Mouse (Mus musculus) ES-Bruce4 (cell line): ENCODE data around the gene Bcar1. TPM values are rescaled to one million over a fixed set of nuclear protein-coding genes. Genes with fewer than 3 reads are reported as not detected.
A peak's percentile ranks its signal among the peaks of the same experiment; 100 is the strongest.

Experiments
- H3K27ac ChIP-seq: 2 replicates; pipeline ENCODE4 v1.5.1; 2012; ENCODE audit warnings: low read length, inconsistent platforms; ENCODE audit not compliant: insufficient read depth
- H3K27me3 ChIP-seq: 2 replicates; pipeline ENCODE4 v1.6.1; 2012; ENCODE audit warnings: mild to moderate bottlenecking, low read length, inconsistent platforms; ENCODE audit not compliant: control insufficient read depth, poor library complexity, insufficient read depth, severe bottlenecking
- H3K36me3 ChIP-seq: 2 replicates; pipeline ENCODE4 v1.6.1; 2012; ENCODE audit warnings: inconsistent platforms, mild to moderate bottlenecking, low read length, moderate library complexity; ENCODE audit not compliant: control insufficient read depth, poor library complexity, insufficient read depth, severe bottlenecking
- H3K4me1 ChIP-seq: one replicate; pipeline ENCODE4 v1.8.1; 2011; ENCODE audit warnings: low read length; ENCODE audit not compliant: control insufficient read depth, insufficient read depth
- H3K4me3 ChIP-seq: 2 replicates; pipeline ENCODE4 v1.5.1; 2011; ENCODE audit warnings: low read depth, mild to moderate bottlenecking, low read length
- H3K9ac ChIP-seq: 2 replicates; pipeline ENCODE4 v1.6.1; 2012; ENCODE audit warnings: low read depth, mild to moderate bottlenecking, inconsistent platforms; ENCODE audit not compliant: poor library complexity, severe bottlenecking
- H3K9me3 ChIP-seq: replicated peaks from 2 replicates; pipeline ENCODE4 v1.6.1; 2012; ENCODE audit warnings: mild to moderate bottlenecking, low read length, inconsistent platforms; ENCODE audit not compliant: control insufficient read depth, poor library complexity, insufficient read depth, severe bottlenecking
- CTCF ChIP-seq: IDR thresholded peaks from one replicate; pipeline ENCODE4 v1.8.1; 2011; ENCODE audit warnings: low read depth, low read length
- EP300 ChIP-seq: IDR thresholded peaks from 2 replicates; pipeline ENCODE4 v1.6.1; 2011; ENCODE audit warnings: low read depth, low read length; ENCODE audit not compliant: insufficient read depth
- POLR2A ChIP-seq: IDR thresholded peaks from one replicate; pipeline ENCODE4 v1.8.1; 2011; ENCODE audit warnings: low read length; ENCODE audit not compliant: insufficient read depth
- polyA plus RNA-seq: library from polyadenylated mRNA; stranded (reverse); fragments of >200 nt; gene quantifications from 2 replicates; pipeline ENCODE4 v1.2.4, GENCODE M21; 2011; ENCODE audit warnings: low read depth; ENCODE audit not compliant: missing spikeins, insufficient read depth, insufficient read length

Gene Bcar1
- polyA plus RNA-seq, 1 experiment: 59.8 TPM

DNA sequence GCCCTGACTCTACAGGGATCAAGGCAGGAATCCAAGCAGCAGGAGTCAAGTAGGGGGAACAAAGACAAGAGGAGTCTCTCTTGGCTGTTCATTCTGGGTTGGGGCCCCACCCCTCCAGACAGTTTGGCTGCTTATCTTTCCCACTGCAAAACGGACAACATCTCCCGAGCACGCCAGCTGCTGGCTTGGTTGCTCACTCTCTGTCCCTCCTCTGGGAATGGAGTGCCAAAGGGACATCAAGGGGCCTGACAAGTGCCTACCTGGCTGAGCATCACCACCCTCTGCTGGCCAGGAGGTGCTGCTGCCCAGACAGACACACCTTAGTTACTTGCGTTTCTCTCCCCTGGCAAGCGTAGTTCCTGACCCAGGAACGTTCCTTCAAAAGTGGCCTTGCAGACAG lies 25.7 kb downstream of the Bcar1 start:
- H3K9me3 ChIP-seq: no peaks in the 10 kb centered on the region
- TF ChIP-seq CTCF (peak; percentile 48), POLR2A (no peak)
- H3K36me3 ChIP-seq: peaks cover 41% of the 10 kb centered on the region
- H3K27ac ChIP-seq: no peak overlapping the region
- H3K4me1 ChIP-seq: peaks cover 4% of the 10 kb centered on the region
- no peak overlapping the region for H3K9ac ChIP-seq
- no peaks in the 10 kb centered on the region for H3K27me3 ChIP-seq
- H3K4me3 ChIP-seq: no peak overlapping the region

GRCm38 (mm10) chr8:111717488-111717792 lies 26.2 kb downstream of the Bcar1 start:
- Histone ChIP-seq H3K9me3 (no peaks in the 10 kb centered on the region), H3K27ac (0 out of 2 replicates have a peak overlapping the region, but pooled peaks have one; percentile 18), H3K4me1 (peaks cover 4% of the 10 kb centered on the region), H3K9ac (0 out of 2 replicates have a peak overlapping the region, but pooled peaks have one; percentile 5), H3K36me3 (peaks cover 43% of the 10 kb centered on the region), H3K4me3 (no peak overlapping the region), H3K27me3 (no peaks in the 10 kb centered on the region)
- TF ChIP-seq POLR2A (no peak), CTCF (no peak), EP300 (no peak)

- Histone ChIP-seq H3K27me3 (no peaks in the 10 kb centered on the region), H3K36me3 (peaks cover 49% of the 10 kb centered on the region), H3K4me3 (no peak overlapping the region), H3K9ac (0 out of 2 replicates have a peak overlapping the region, but pooled peaks have one; percentile 5), H3K9me3 (no peaks in the 10 kb centered on the region), H3K4me1 (peaks cover 4% of the 10 kb centered on the region), H3K27ac (peak overlapping the region; percentile 18; the same call in 1 of the 2 replicates)
- no peak for TF ChIP-seq POLR2A
- TF ChIP-seq CTCF: no peak
- TF ChIP-seq EP300: no peak
These were observed 26.8 kb downstream of the Bcar1 start for GRCm38 (mm10) chr8:111716603-111717487.

DNA sequence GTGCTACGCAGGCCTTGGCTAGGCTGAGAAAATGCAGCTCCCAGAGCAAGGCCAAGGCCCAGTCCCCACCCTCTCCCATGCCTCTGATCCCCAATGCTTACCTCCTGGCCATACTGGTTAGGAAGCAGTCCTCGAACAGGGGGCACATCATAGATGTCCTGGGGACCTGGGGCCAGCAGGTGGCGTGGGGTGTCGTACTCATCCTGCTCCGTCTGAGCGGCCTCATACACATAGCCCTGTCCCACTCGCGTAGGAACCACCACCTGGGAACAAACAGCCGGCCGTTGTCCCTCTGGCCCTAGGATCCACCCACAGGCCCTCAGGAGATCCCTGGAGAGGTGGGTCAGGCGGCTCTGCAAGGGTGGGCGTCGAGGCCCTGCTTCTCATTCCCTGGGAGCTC lies 28.1 kb downstream of the Bcar1 start:
- peaks cover 4% of the 10 kb centered on the region for H3K4me1 ChIP-seq
- peaks cover 43% of the 10 kb centered on the region for H3K36me3 ChIP-seq
- H3K9me3 ChIP-seq: no peaks in the 10 kb centered on the region
- no peak overlapping the region for H3K27ac ChIP-seq
- no peaks in the 10 kb centered on the region for H3K27me3 ChIP-seq
- no peak overlapping the region for H3K4me3 ChIP-seq
- TF ChIP-seq CTCF (peak; percentile 7), EP300 (no peak), POLR2A (no peak)
- H3K9ac ChIP-seq: no peak overlapping the region

DNA sequence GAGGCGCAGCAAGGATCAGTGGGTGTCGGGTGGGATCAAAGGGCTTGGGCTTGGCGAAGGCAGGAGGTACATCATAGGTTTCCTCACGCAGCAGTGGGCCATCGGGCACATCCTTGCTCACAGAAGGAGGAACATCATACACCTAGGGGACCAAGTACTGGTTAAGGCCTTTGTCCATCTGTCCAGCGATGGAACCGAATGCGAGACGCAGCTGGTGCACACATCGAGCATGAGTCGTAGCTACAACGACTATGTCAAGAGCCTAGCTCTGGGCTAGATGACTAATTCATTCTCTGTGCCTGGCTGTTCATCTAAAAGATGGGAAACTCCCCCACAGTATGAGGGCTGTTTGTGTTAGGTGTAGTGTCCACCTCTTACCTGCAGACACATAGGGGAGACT lies 29.3 kb downstream of the Bcar1 start:
- Histone ChIP-seq H3K36me3 (peaks cover 37% of the 10 kb centered on the region), H3K9me3 (no peaks in the 10 kb centered on the region), H3K9ac (no peak overlapping the region), H3K27ac (no peak overlapping the region), H3K27me3 (no peaks in the 10 kb centered on the region), H3K4me1 (peaks cover 4% of the 10 kb centered on the region), H3K4me3 (no peak overlapping the region)
- TF ChIP-seq CTCF: no peak
- TF ChIP-seq EP300: no peak
- no peak for TF ChIP-seq POLR2A

DNA sequence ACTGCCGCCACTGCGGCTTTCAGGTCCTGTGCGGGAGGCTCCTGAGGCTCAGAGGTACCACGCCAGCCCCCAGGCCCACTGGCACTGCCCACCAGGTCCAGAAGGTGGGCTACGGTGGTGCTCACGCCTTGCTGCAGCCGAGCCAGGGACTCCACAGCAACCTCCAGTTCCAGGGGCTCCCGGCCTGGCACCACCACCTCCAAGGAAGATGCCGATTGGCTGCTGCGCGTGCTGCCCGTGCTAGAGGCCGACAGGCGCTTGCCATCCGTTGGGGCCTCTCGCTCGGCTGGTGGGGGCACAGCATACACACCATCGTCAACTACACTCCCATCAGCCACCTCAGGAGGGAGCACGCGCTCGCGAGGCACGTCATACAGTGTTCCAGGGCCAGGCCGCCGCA lies 29.8 kb downstream of the Bcar1 start:
- Histone ChIP-seq H3K27me3 (no peaks in the 10 kb centered on the region), H3K4me1 (peaks cover 4% of the 10 kb centered on the region), H3K9me3 (no peaks in the 10 kb centered on the region), H3K36me3 (peaks cover 36% of the 10 kb centered on the region), H3K27ac (no peak overlapping the region), H3K4me3 (no peak overlapping the region), H3K9ac (no peak overlapping the region)
- TF ChIP-seq EP300 (no peak), CTCF (peak; percentile 11)
